Mouse (Mus musculus) stomach, postnatal 0 days (tissue): Measurements from ENCODE around the gene Anapc2. TPM values are rescaled to one million over a fixed set of nuclear protein-coding genes. Genes with fewer than 3 reads are reported as not detected.

ENCODE experiments used
- ATAC-seq: fragments of 200-750 bp; cut with Nextera tagmentation; 2 replicates; pipeline ENCODE4 v1.8.0; 2017; ENCODE audit not compliant: low FRiP score, low TSS enrichment
- DNase-seq: peaks from one replicate; pipeline ENCODE4 v3.0.0-alpha.2; 2016; ENCODE audit warnings: low spot score
- H3K27ac ChIP-seq: fragments of 300-500 bp; sonication (generic); replicated peaks from 2 replicates; pipeline ENCODE4 v1.5.1; 2014; ENCODE audit warnings: mild to moderate bottlenecking, control low read depth
- H3K27me3 ChIP-seq: fragments of 300-500 bp; sonication (generic); 2 replicates; pipeline ENCODE4 v1.6.1; 2014; ENCODE audit warnings: low read length; ENCODE audit not compliant: control insufficient read depth, insufficient read depth
- H3K36me3 ChIP-seq: fragments of 300-500 bp; sonication (generic); 2 replicates; pipeline ENCODE4 v1.6.1; 2014; ENCODE audit warnings: low read length, mixed read lengths; ENCODE audit not compliant: control insufficient read depth, insufficient read depth
- H3K4me1 ChIP-seq: fragments of 300-500 bp; sonication (generic); replicated peaks from 2 replicates; pipeline ENCODE4 v1.6.1; 2014; ENCODE audit warnings: antibody characterized with exemption; ENCODE audit not compliant: control insufficient read depth, insufficient read depth
- H3K4me2 ChIP-seq: fragments of 300-500 bp; sonication (generic); replicated peaks from 2 replicates; pipeline ENCODE4 v1.6.1; 2014; ENCODE audit warnings: low read depth, mild to moderate bottlenecking, control low read depth, moderate library complexity
- H3K4me3 ChIP-seq: fragments of 300-500 bp; sonication (generic); 2 replicates; pipeline ENCODE4 v1.5.1; 2014; ENCODE audit warnings: low read depth, low read length, control low read depth
- H3K9ac ChIP-seq: fragments of 300-500 bp; sonication (generic); 2 replicates; pipeline ENCODE4 v1.6.1; 2014; ENCODE audit warnings: mild to moderate bottlenecking, low read length, control low read depth, mixed read lengths
- H3K9me3 ChIP-seq: fragments of 300-500 bp; sonication (generic); 2 replicates; pipeline ENCODE4 v1.6.1; 2016; ENCODE audit warnings: low read length; ENCODE audit not compliant: control insufficient read depth
- CTCF ChIP-seq: IDR thresholded peaks from 2 replicates; pipeline ENCODE4 v1.5.1; 2016; ENCODE audit warnings: antibody characterized with exemption, low read depth, mild to moderate bottlenecking, moderate library complexity
- EP300 ChIP-seq: optimal IDR thresholded peaks from 2 replicates; pipeline ENCODE3; 2016; ENCODE audit warnings: antibody characterized with exemption
- WGBS: fragments of 180-500 bp; shearing (Covaris S2); extraction: QIAGEN DNeasy Blood & Tissue Kit; methylation state at CpG from one replicate; pipeline ENCODE4 v1.1.7; 2014; 5-methylcytosine and 5-hydroxymethylcytosine counted together
- polyA plus RNA-seq: library from polyadenylated mRNA; unstranded; fragments of >200 nt; fragmentation: Nextera tagmentation; extraction: Ambion mirVana; gene quantifications from 2 replicates; pipeline ENCODE4 v1.2.1, GENCODE M21; 2015

The Anapc2 gene
- polyA plus RNA-seq, 1 experiment from 2014 or later, result 57.5 TPM

GRCm38 (mm10) chr2:25262795-25263622 lies 9.3 kb upstream of the Anapc2 start:
- Histone ChIP-seq H3K27ac (peak overlapping the region; percentile 92), H3K27me3 (no peaks in the 10 kb centered on the region), H3K4me1 (peaks cover 6% of the 10 kb centered on the region), H3K9me3 (no peaks in the 10 kb centered on the region), H3K4me2 (peak overlapping the region; percentile 98), H3K9ac (peak overlapping the region; percentile 83), H3K4me3 (peak overlapping the region; percentile 84), H3K36me3 (no peaks in the 10 kb centered on the region)
- TF ChIP-seq CTCF, result peak; percentile 20; the same call in 1 of the 2 replicates
- no peak for TF ChIP-seq EP300
- ATAC-seq, result no peak
- peak; percentile 60 for DNase-seq
- under 1% methylated on average over 70 of the region's 82 CpGs for WGBS

- Histone ChIP-seq H3K4me1 (peaks cover 6% of the 10 kb centered on the region), H3K4me3 (peak overlapping the region; percentile 84), H3K27ac (peak overlapping the region; percentile 92), H3K36me3 (no peaks in the 10 kb centered on the region; the same call in 1 of the 2 replicates), H3K27me3 (no peaks in the 10 kb centered on the region), H3K9me3 (no peaks in the 10 kb centered on the region), H3K4me2 (peak overlapping the region; percentile 98), H3K9ac (peak overlapping the region; percentile 83)
- DNase-seq, result no peak
- TF ChIP-seq CTCF (no peak), EP300 (no peak)
- no peak for ATAC-seq
- WGBS, result 27% methylated on average over 12 of the region's 12 CpGs
Measured at GRCm38 (mm10) chr2:25263623-25264285, 8.5 kb upstream of the Anapc2 start.

GRCm38 (mm10) chr2:25264286-25264660 lies 8.0 kb upstream of the Anapc2 start:
- H3K4me2 ChIP-seq, result peak overlapping the region; percentile 98
- peak overlapping the region; percentile 92 for H3K27ac ChIP-seq
- no peaks in the 10 kb centered on the region; the same call in 1 of the 2 replicates for H3K36me3 ChIP-seq
- ATAC-seq (no peak), DNase-seq (no peak)
- H3K9me3 ChIP-seq, result no peaks in the 10 kb centered on the region
- H3K9ac ChIP-seq, result peak overlapping the region; percentile 83
- H3K4me1 ChIP-seq, result peaks cover 6% of the 10 kb centered on the region
- no peaks in the 10 kb centered on the region for H3K27me3 ChIP-seq
- no peak for TF ChIP-seq EP300
- TF ChIP-seq CTCF, result no peak
- peak overlapping the region; percentile 84 for H3K4me3 ChIP-seq
- WGBS, result 61% methylated on average over 5 of the region's 5 CpGs

- peak overlapping the region; percentile 84 for H3K4me3 ChIP-seq
- no peak for ATAC-seq
- peaks cover 6% of the 10 kb centered on the region for H3K4me1 ChIP-seq
- H3K9me3 ChIP-seq, result no peaks in the 10 kb centered on the region
- peak; percentile 37 for DNase-seq
- TF ChIP-seq CTCF (no peak), EP300 (no peak)
- peak overlapping the region; percentile 83; the same call in 1 of the 2 replicates for H3K9ac ChIP-seq
- peak overlapping the region; percentile 92 for H3K27ac ChIP-seq
- no peaks in the 10 kb centered on the region; the same call in 1 of the 2 replicates for H3K36me3 ChIP-seq
- no peaks in the 10 kb centered on the region for H3K27me3 ChIP-seq
- peak overlapping the region; percentile 98 for H3K4me2 ChIP-seq
- 51% methylated on average over 3 of the region's 3 CpGs for whole genome bisulfite sequencing
Measured at GRCm38 (mm10) chr2:25264851-25265250, 7.4 kb upstream of the Anapc2 start.

- Histone ChIP-seq H3K36me3 (no peaks in the 10 kb centered on the region; the same call in 1 of the 2 replicates), H3K27me3 (no peaks in the 10 kb centered on the region), H3K4me2 (peak overlapping the region; percentile 98), H3K27ac (peak overlapping the region; percentile 92), H3K9me3 (no peaks in the 10 kb centered on the region), H3K4me3 (peak overlapping the region; percentile 23), H3K9ac (peak overlapping the region; percentile 83), H3K4me1 (peaks cover 6% of the 10 kb centered on the region)
- DNase-seq (peak; percentile 81), ATAC-seq (peak; percentile 58)
- 45% methylated on average over 6 of the region's 6 CpGs for WGBS
- TF ChIP-seq EP300 (no peak), CTCF (no peak)
Measured at GRCm38 (mm10) chr2:25265897-25266656, 6.2 kb upstream of the Anapc2 start.
